Mouse (Mus musculus): Measurements from ENCODE around the gene Il22. TPM values are rescaled to one million over a fixed set of nuclear protein-coding genes. Genes with fewer than 3 reads are reported as not detected.
"Not testable (repeated sequence)": the region's sequence is repeated elsewhere in the genome, so short reads cannot be mapped to it uniquely, and the experiment has no call there.

The Il22 gene
- polyA plus RNA-seq (2015; fragmentation: Nextera tagmentation; extraction: Ambion mirVana): not detected in 2 replicates

- 92% methylated on average over 4 of the region's 4 CpGs for whole genome bisulfite sequencing
- H3K4me1 ChIP-seq: no peaks in the 10 kb centered on the region
- no peaks in the 10 kb centered on the region for H3K27me3 ChIP-seq
- no peak within 1 kb of the TSS for H3K4me2 ChIP-seq
- H3K27ac ChIP-seq: no peak within 1 kb of the TSS
- H3K36me3 ChIP-seq: no peaks in the 10 kb centered on the region
- ATAC-seq (ENCODE audit: insufficient number of reproducible peaks, insufficient read depth, low FRiP score, low TSS enrichment, low read depth): no peak
- H3K9ac ChIP-seq: no peak within 1 kb of the TSS
- no peaks in the 10 kb centered on the region for H3K9me3 ChIP-seq
- H3K4me3 ChIP-seq: no peak within 1 kb of the TSS
Observed at GRCm38 (mm10) chr10:118204642-118205041, at the start of gene Il22. Gene Il22, plus strand, starts transcription at chr10:118204942.

- Histone ChIP-seq H3K27ac (no peak overlapping the region), H3K9me3 (no peaks in the 10 kb centered on the region), H3K4me1 (no peaks in the 10 kb centered on the region), H3K4me2 (no peak overlapping the region), H3K27me3 (no peaks in the 10 kb centered on the region), H3K36me3 (peaks cover 64% of the 10 kb centered on the region), H3K4me3 (no peak overlapping the region), H3K9ac (no peak overlapping the region)
- no peak for ATAC-seq (ENCODE audit: insufficient number of reproducible peaks, insufficient read depth, low FRiP score, low TSS enrichment, low read depth)
Observed at GRCm38 (mm10) chr10:118155932-118156331, 48.8 kb upstream of the Il22 start.

- Histone ChIP-seq H3K4me1 (no peaks in the 10 kb centered on the region), H3K9me3 (no peaks in the 10 kb centered on the region), H3K4me3 (no peak overlapping the region), H3K27ac (no peak overlapping the region), H3K9ac (no peak overlapping the region), H3K36me3 (peaks cover 77% of the 10 kb centered on the region), H3K27me3 (no peaks in the 10 kb centered on the region), H3K4me2 (no peak overlapping the region)
- WGBS: 92% methylated on average over 2 of the region's 2 CpGs
- ATAC-seq (ENCODE audit: insufficient number of reproducible peaks, insufficient read depth, low FRiP score, low TSS enrichment, low read depth): no peak
Observed at GRCm38 (mm10) chr10:118161131-118161530, 43.6 kb upstream of the Il22 start.

GRCm38 (mm10) chr10:118169212-118169611, 35.5 kb upstream of the Il22 start:
- no peak for ATAC-seq (ENCODE audit: insufficient number of reproducible peaks, insufficient read depth, low FRiP score, low TSS enrichment, low read depth)
- Histone ChIP-seq H3K36me3 (peaks cover 41% of the 10 kb centered on the region), H3K4me3 (no peak overlapping the region), H3K9me3 (no peaks in the 10 kb centered on the region), H3K27me3 (no peaks in the 10 kb centered on the region), H3K4me2 (no peak overlapping the region), H3K9ac (no peak overlapping the region), H3K27ac (no peak overlapping the region), H3K4me1 (peaks cover 8% of the 10 kb centered on the region; the same call in 1 of the 2 replicates)
- WGBS: 53% methylated on average over 12 of the region's 12 CpGs

GRCm38 (mm10) chr10:118172416-118172815, 32.3 kb upstream of the Il22 start:
- WGBS: 32% methylated on average over 8 of the region's 8 CpGs

GRCm38 (mm10) chr10:118172876-118173275, 31.9 kb upstream of the Il22 start:
- H3K4me2 ChIP-seq: no peak overlapping the region
- no peaks in the 10 kb centered on the region for H3K9me3 ChIP-seq
- WGBS: 84% methylated on average over 3 of the region's 3 CpGs
- no peak for ATAC-seq (ENCODE audit: insufficient number of reproducible peaks, insufficient read depth, low FRiP score, low TSS enrichment, low read depth)
- peaks cover 8% of the 10 kb centered on the region; the same call in 1 of the 2 replicates for H3K4me1 ChIP-seq
- no peak overlapping the region for H3K9ac ChIP-seq
- no peaks in the 10 kb centered on the region for H3K27me3 ChIP-seq
- peaks cover 14% of the 10 kb centered on the region for H3K36me3 ChIP-seq
- no peak overlapping the region for H3K27ac ChIP-seq
- no peak overlapping the region for H3K4me3 ChIP-seq

More at GRCm38 (mm10) chr10:118172416-118172815, 32.3 kb upstream of the Il22 start:
- H3K27me3 ChIP-seq: no peaks in the 10 kb centered on the region
- peaks cover 8% of the 10 kb centered on the region; the same call in 1 of the 2 replicates for H3K4me1 ChIP-seq
- H3K27ac ChIP-seq: no peak overlapping the region
- no peaks in the 10 kb centered on the region for H3K9me3 ChIP-seq
- peaks cover 16% of the 10 kb centered on the region for H3K36me3 ChIP-seq
- no peak for ATAC-seq (ENCODE audit: insufficient number of reproducible peaks, insufficient read depth, low FRiP score, low TSS enrichment, low read depth)
- H3K4me3 ChIP-seq: no peak overlapping the region
- no peak overlapping the region for H3K4me2 ChIP-seq
- H3K9ac ChIP-seq: no peak overlapping the region

GRCm38 (mm10) chr10:118175542-118175941, 29.2 kb upstream of the Il22 start:
- not testable (repeated sequence) for H3K27me3 ChIP-seq; H3K4me3 ChIP-seq; H3K9me3 ChIP-seq; H3K27ac ChIP-seq; H3K9ac ChIP-seq; ATAC-seq (ENCODE audit: insufficient number of reproducible peaks, insufficient read depth, low FRiP score, low TSS enrichment, low read depth); H3K4me2 ChIP-seq; H3K36me3 ChIP-seq; H3K4me1 ChIP-seq
- WGBS: 80% methylated on average over 4 of the region's 4 CpGs

GRCm38 (mm10) chr10:118178735-118179151, 26.0 kb upstream of the Il22 start:
- no peak for ATAC-seq (ENCODE audit: insufficient number of reproducible peaks, insufficient read depth, low FRiP score, low TSS enrichment, low read depth)
- WGBS: 82% methylated on average over 10 of the region's 10 CpGs
- Histone ChIP-seq H3K27ac (no peak overlapping the region), H3K4me3 (no peak overlapping the region), H3K4me2 (no peak overlapping the region), H3K27me3 (no peaks in the 10 kb centered on the region), H3K4me1 (no peaks in the 10 kb centered on the region), H3K36me3 (no peaks in the 10 kb centered on the region), H3K9ac (no peak overlapping the region), H3K9me3 (no peaks in the 10 kb centered on the region)

GRCm38 (mm10) chr10:118179265-118179664, 25.5 kb upstream of the Il22 start:
- WGBS: 87% methylated on average over 11 of the region's 11 CpGs
- Histone ChIP-seq H3K36me3 (no peaks in the 10 kb centered on the region), H3K4me1 (no peaks in the 10 kb centered on the region), H3K9me3 (no peaks in the 10 kb centered on the region), H3K4me3 (no peak overlapping the region), H3K27me3 (no peaks in the 10 kb centered on the region), H3K27ac (no peak overlapping the region), H3K9ac (no peak overlapping the region), H3K4me2 (no peak overlapping the region)
- ATAC-seq (ENCODE audit: insufficient number of reproducible peaks, insufficient read depth, low FRiP score, low TSS enrichment, low read depth): no peak

- not testable (repeated sequence) for H3K27ac ChIP-seq; ATAC-seq (ENCODE audit: insufficient number of reproducible peaks, insufficient read depth, low FRiP score, low TSS enrichment, low read depth); H3K4me3 ChIP-seq; H3K4me2 ChIP-seq; H3K4me1 ChIP-seq; H3K36me3 ChIP-seq; H3K9ac ChIP-seq; H3K27me3 ChIP-seq; H3K9me3 ChIP-seq
- 31% methylated on average over 3 of the region's 3 CpGs for WGBS
Observed at GRCm38 (mm10) chr10:118195150-118195549, 9.6 kb upstream of the Il22 start.

GRCm38 (mm10) chr10:118215719-118216393, 11.1 kb downstream of the Il22 start:
- not testable (repeated sequence) for ATAC-seq (ENCODE audit: insufficient number of reproducible peaks, insufficient read depth, low FRiP score, low TSS enrichment, low read depth)

GRCm38 (mm10) chr10:118227629-118228028, 22.9 kb downstream of the Il22 start:
- H3K9ac ChIP-seq; H3K36me3 ChIP-seq; H3K27me3 ChIP-seq; H3K27ac ChIP-seq; H3K9me3 ChIP-seq; ATAC-seq (ENCODE audit: insufficient number of reproducible peaks, insufficient read depth, low FRiP score, low TSS enrichment, low read depth); H3K4me3 ChIP-seq; H3K4me2 ChIP-seq; H3K4me1 ChIP-seq: not testable (repeated sequence)
- WGBS: 88% methylated on average over 1 of the region's 2 CpGs

More at GRCm38 (mm10) chr10:118215719-118216393, 11.1 kb downstream of the Il22 start:
- not testable (repeated sequence) for H3K27me3 ChIP-seq, H3K4me2 ChIP-seq, H3K4me3 ChIP-seq, H3K36me3 ChIP-seq, H3K9me3 ChIP-seq, H3K27ac ChIP-seq, H3K4me1 ChIP-seq, H3K9ac ChIP-seq
- WGBS: 59% methylated on average over 2 of the region's 4 CpGs
